Comparison of ENCODE assay signal across 8 mouse cellular contexts in the genomic region with DNA sequence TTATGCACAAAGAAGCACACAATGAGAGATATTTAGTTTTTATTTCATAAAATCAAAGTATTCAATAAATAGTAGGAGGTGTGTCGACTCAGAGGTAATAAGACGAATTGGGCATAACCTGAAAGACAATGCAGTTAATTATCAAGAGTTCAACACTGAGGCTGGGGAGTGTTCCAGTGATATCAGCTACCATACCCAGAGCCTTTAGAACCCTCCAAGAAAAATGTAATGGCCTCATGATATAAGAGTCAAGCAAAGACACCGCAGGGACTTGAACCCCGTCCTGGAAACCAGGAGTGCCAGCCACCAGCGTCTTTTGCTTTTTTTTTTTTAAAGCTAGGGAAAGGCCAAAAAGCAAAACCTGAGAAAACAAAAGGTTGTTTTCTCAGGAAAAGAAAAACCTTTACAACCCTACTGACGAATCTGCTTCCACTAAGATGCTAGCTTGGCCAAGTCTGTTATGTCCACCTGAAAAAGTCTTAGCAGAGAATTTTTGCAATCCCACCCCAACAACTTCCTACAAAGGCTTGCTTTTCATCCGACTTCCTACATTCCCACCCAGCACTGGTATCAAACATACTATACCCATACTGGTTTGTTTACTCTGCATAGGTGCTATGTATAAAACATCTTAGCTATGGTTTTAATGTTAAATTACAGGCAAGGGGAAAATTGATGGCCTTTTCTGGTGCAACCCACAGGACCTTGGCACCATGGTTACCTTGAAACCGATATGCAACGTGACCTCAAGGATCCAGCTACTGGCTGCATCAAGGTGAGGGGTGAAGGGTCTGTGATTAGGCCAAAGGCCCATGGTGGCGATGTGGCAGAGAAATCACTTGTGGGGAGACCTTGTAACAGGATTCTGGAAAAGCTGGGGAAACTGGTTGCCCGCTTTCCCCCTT. TPM values are rescaled to one million over a fixed set of nuclear protein-coding genes. Genes with fewer than 3 reads are reported as not detected.
A peak's percentile ranks its signal among the peaks of the same experiment; 100 is the strongest.
DNase-seq lines count a peak whose midpoint lies in the region; ATAC-seq and TF ChIP-seq lines count a peak whose summit lies in the region.

No protein-coding gene starts in this region.

- H3K9ac ChIP-seq in limb, embryonic 14.5 days (ENCODE audit: low read depth, low read length, severe bottlenecking), result peak overlapping the region; percentile 98
- peak overlapping the region; percentile 14; the same call in 1 of the 2 replicates for H3K9ac ChIP-seq in stomach, embryonic 15.5 days

- H3K27me3 ChIP-seq in limb, embryonic 14.5 days (ENCODE audit: control insufficient read depth, insufficient read depth, low read length), result no peaks in the 10 kb centered on the region
- no peaks in the 10 kb centered on the region for H3K27me3 ChIP-seq in stomach, embryonic 15.5 days (replicated peaks)

- peaks cover 55% of the 10 kb centered on the region for H3K36me3 ChIP-seq in limb, embryonic 14.5 days (ENCODE audit: control insufficient read depth, insufficient read depth, low read length)
- H3K36me3 ChIP-seq in stomach, embryonic 15.5 days, result peaks cover 18% of the 10 kb centered on the region; the same call in 1 of the 2 replicates

- no peaks in the 10 kb centered on the region for H3K9me3 ChIP-seq in limb, embryonic 14.5 days (ENCODE audit: control insufficient read depth, low read length)
- no peaks in the 10 kb centered on the region for H3K9me3 ChIP-seq in stomach, embryonic 15.5 days

- TF ChIP-seq CTCF in embryonic fibroblast, embryonic 13.5 days (IDR thresholded peaks at IDR 0.05; ENCODE audit: borderline replicate concordance, insufficient read depth, low read length), result no peak

- peak overlapping the region; percentile 20 for H3K27ac ChIP-seq in embryonic fibroblast, embryonic 13.5 days (ENCODE audit: insufficient read depth, low read length)
- H3K27ac ChIP-seq in limb, embryonic 14.5 days (replicated peaks; ENCODE audit: low read depth, low read length), result peak overlapping the region; percentile 28; the same call in 1 of the 2 replicates
- peak overlapping the region; percentile 69 for H3K27ac ChIP-seq in stomach, embryonic 15.5 days

- peak; percentile 30 for DNase-seq in embryo, embryonic 11 days
- DNase-seq in embryo, embryonic 10.5 days (ENCODE audit: low spot score), result no peak
- DNase-seq in 416B (ENCODE audit: low read depth), result peak; percentile 40
- no peak for DNase-seq in limb, embryonic 14.5 days (ENCODE audit: low spot score)
- no peak for DNase-seq in frontal cortex, postnatal 14 days (ENCODE audit: low spot score in 2 of 2)
- no peak for DNase-seq in gastrocnemius, adult 18-20 months (ENCODE audit: low spot score)

- peak overlapping the region; percentile 97 for H3K4me2 ChIP-seq in limb, embryonic 14.5 days (replicated peaks; ENCODE audit: low read depth, low read length, severe bottlenecking)
- peak overlapping the region; percentile 56 for H3K4me2 ChIP-seq in stomach, embryonic 15.5 days

- H3K4me1 ChIP-seq in embryonic fibroblast, embryonic 13.5 days (ENCODE audit: control insufficient read depth, insufficient read depth, low read length), result no peaks in the 10 kb centered on the region
- peaks cover 13% of the 10 kb centered on the region; the same call in 1 of the 2 replicates for H3K4me1 ChIP-seq in limb, embryonic 14.5 days (ENCODE audit: control insufficient read depth, insufficient read depth, low read length)
- peaks cover 29% of the 10 kb centered on the region for H3K4me1 ChIP-seq in stomach, embryonic 15.5 days

- H3K4me3 ChIP-seq in embryonic fibroblast, embryonic 13.5 days (ENCODE audit: insufficient read depth, low read length), result peak overlapping the region; percentile 95
- peak overlapping the region; percentile 74 for H3K4me3 ChIP-seq in limb, embryonic 14.5 days (replicated peaks; ENCODE audit: low read length)
- peak overlapping the region; percentile 44 for H3K4me3 ChIP-seq in stomach, embryonic 15.5 days (replicated peaks)

- 62% methylated on average over 11 of the region's 11 CpGs for WGBS in limb, embryonic 14.5 days
- WGBS in stomach, embryonic 15.5 days, result 53% methylated on average over 11 of the region's 11 CpGs

- no peak for ATAC-seq in limb, embryonic 14.5 days (ENCODE audit: low FRiP score, low read depth)
- ATAC-seq in stomach, embryonic 15.5 days (ENCODE audit: insufficient read depth, low FRiP score, low read depth), result no peak

- TF ChIP-seq POLR2A in embryonic fibroblast, embryonic 13.5 days (IDR thresholded peaks at IDR 0.05; ENCODE audit: low read depth, low read length), result peak; percentile 63
- no peak for TF ChIP-seq POLR2A in limb, embryonic 14.5 days (IDR thresholded peaks at IDR 0.05; ENCODE audit: borderline replicate concordance, extremely low read depth, insufficient read depth, insufficient read length)

RNA-seq across cellular contexts. Expression of gene Scyl1, which starts 24.7 kb away (rescaled TPM):
- 78.4 and 83.1 TPM in 2 replicates for polyA plus RNA-seq in embryonic fibroblast, embryonic 13.5 days (2011; ENCODE audit: insufficient read length, low read depth, missing spikeins)
- polyA plus RNA-seq in limb, embryonic 14.5 days (2012; rRNA removed), result 152 and 186 TPM in 2 replicates
- polyA plus RNA-seq in limb, embryonic 14.5 days (2014; fragmentation: Nextera tagmentation; extraction: Ambion mirVana), result 78.4 and 81.1 TPM in 2 replicates
- 63.6 and 68.9 TPM in 2 replicates for polyA plus RNA-seq in stomach, embryonic 15.5 days (2015; fragmentation: Nextera tagmentation; extraction: Ambion mirVana)
- 10 to 100 TPM; 70.6 to 74.4 TPM for total RNA-seq in gastrocnemius, adult 18-20 months (2021)

RNA-seq across cellular contexts. Expression of gene Ltbp3, which starts 55.2 kb away (rescaled TPM):
- 119 and 136 TPM in 2 replicates for polyA plus RNA-seq in embryonic fibroblast, embryonic 13.5 days (2011; ENCODE audit: insufficient read length, low read depth, missing spikeins)
- 341 and 441 TPM in 2 replicates for polyA plus RNA-seq in limb, embryonic 14.5 days (2012; rRNA removed)
- polyA plus RNA-seq in limb, embryonic 14.5 days (2014; fragmentation: Nextera tagmentation; extraction: Ambion mirVana), result 99.8 and 103 TPM in 2 replicates
- 27.1 and 30.6 TPM in 2 replicates for polyA plus RNA-seq in stomach, embryonic 15.5 days (2015; fragmentation: Nextera tagmentation; extraction: Ambion mirVana)
- total RNA-seq in gastrocnemius, adult 18-20 months (2021), result 10 to 100 TPM; 41.4 to 45.4 TPM

Comparison
In these comparisons a context has a peak if more than half of its experiments do, and no peak if none do; other contexts are left out.
1. DNase-seq: peak in embryo, embryonic 11 days (single experiment) and 416B (single experiment); none in embryo, embryonic 10.5 days (single experiment), limb, embryonic 14.5 days (single experiment), frontal cortex, postnatal 14 days (0 of 2) and gastrocnemius, adult 18-20 months (single experiment).
2. H3K4me3 ChIP-seq: peak in every context shown above with its lines; median percentile 95 in embryonic fibroblast, embryonic 13.5 days; 74 in limb, embryonic 14.5 days; 44 in stomach, embryonic 15.5 days.
3. Peak in every context shown above with its lines, with median percentiles within 50 percentile points of each other: H3K27ac ChIP-seq.